Mouse (Mus musculus) Patski (cell line): ENCODE measurements around the gene Gm21988. TPM values are rescaled to one million over a fixed set of nuclear protein-coding genes. Genes with fewer than 3 reads are reported as not detected.

Experiments used
- ATAC-seq: fragments of 100-300 bp; one replicate; pipeline ENCODE4 v1.8.0; 2021
- CTCF ChIA-PET: fragments of 350-600 bp; sonication (Branson Sonifier 250); formaldehyde crosslinking; loops from one replicate; lab custom pipeline; 2022; ENCODE audit warnings: inconsistent platforms; lab: Charles Lee
- POLR2A ChIA-PET: fragments of 350-600 bp; sonication (Branson Sonifier 250); formaldehyde crosslinking; loops from one replicate; lab custom pipeline; 2022; ENCODE audit warnings: antibody characterized with exemption, inconsistent platforms; lab: Charles Lee
- DNase-seq: peaks from one replicate; pipeline ENCODE4 v3.0.0-alpha.2; 2011; ENCODE audit warnings: low read depth, low spot score
- H3K27me3 ChIP-seq: fragments of 371-371 bp; one replicate; pipeline ENCODE4 v1.5.1; 2021
- CTCF ChIP-seq: fragments of 100-300 bp; IDR thresholded peaks from one replicate; pipeline ENCODE4 v1.5.1; 2021
- in situ Hi-C: fragments of 300-500 bp; cut with MboI; formaldehyde crosslinking; loops from 3 replicates; pipeline ENCODE4 v1.11.1; 2018; ENCODE audit warnings: low pct_unique_long_range_greater_than_20kb, mixed read lengths
- polyA plus RNA-seq: library from polyadenylated mRNA; unstranded; gene quantifications from one replicate; pipeline ENCODE4 v1.2.3, GENCODE M21; 2021

Gm21988 gene
- polyA plus RNA-seq: 4.3 TPM

GRCm38 (mm10) chr11:70239541-70240279 is at the start of gene Gm21988, which contains the start of gene Rnasek:
TSS of gene Gm21988 (minus strand) at chr11:70239830.
TSS of gene Rnasek (minus strand) at chr11:70239842.
- ChIA-PET POLR2A (interaction anchor here (1.1 to 2.0 kb wide), 5 partner anchors 7 to 19 kb away, joined by 4 to 8 read pairs (median 5); no protein-coding TSS in a partner anchor), CTCF (interaction anchor here (2.4 kb wide), 1 partner anchor 9 kb away, joined by 12 read pairs; the partner anchor contains the start of gene Bcl6b)
- no peak for TF ChIP-seq CTCF
- peaks cover 10% of the 10 kb centered on the region for H3K27me3 ChIP-seq
- peak; percentile 69 for DNase-seq
- peak; percentile 8 for ATAC-seq
- in situ Hi-C loops: no loop called here

DNA sequence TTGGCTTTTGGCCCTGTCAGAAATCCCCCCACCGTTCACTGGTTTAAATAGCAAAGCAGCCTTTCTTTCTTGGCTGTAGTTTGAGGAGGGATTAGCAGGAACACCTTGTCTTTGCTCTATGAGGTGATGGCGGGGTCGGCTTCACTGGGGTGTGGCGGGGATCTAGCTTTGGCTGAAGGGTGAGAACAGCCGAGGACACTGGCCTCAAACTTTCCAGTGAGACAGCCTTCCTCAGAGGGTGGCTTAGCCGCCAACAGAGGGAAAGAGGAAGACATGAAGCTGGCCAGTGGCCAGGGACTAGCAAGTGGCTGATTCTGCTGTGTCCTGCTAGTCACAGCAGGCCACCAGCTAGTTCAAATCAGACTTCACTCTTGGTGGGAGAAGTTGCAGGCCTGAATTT is 49.6 kb upstream of the Gm21988 start:
- no peak for TF ChIP-seq CTCF
- POLR2A ChIA-PET: interaction anchor here (0.6 to 1.6 kb wide), 2 partner anchors 10 to 48 kb away, joined by 4 read pairs; no protein-coding TSS in a partner anchor
- CTCF ChIA-PET: no interaction called here
- ATAC-seq: no peak
- peak; percentile 60 for DNase-seq
- in situ Hi-C loops: no loop called here
- H3K27me3 ChIP-seq: peaks cover 9% of the 10 kb centered on the region

DNA sequence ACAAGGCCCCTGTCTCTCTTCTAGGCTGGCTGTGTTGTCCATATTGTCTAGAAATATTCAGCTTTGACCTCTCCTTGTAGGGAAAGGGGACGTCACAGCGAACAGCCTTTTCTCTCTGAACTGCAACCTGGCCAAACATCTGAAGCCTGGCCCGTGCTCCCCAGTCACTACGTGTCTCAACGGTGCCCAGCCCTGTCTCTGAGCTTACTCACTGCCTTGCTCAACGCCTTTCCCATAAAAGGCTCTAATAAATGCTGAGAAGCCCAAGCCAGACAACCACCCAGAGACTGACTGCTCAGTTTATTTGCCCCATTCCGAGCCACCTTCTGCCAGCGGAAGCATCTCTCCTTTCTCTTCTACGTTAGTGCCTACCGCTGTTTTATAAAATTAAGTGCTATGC is 48.5 kb upstream of the Gm21988 start:
- in situ Hi-C loops: no loop called here
- ChIA-PET CTCF (no interaction called here), POLR2A (no interaction called here)
- TF ChIP-seq CTCF: no peak
- DNase-seq (no peak), ATAC-seq (no peak)
- H3K27me3 ChIP-seq: peaks cover 4% of the 10 kb centered on the region

GRCm38 (mm10) chr11:70285686-70286085 is 46.1 kb upstream of the Gm21988 start:
- ChIA-PET POLR2A (no interaction called here), CTCF (no interaction called here)

GRCm38 (mm10) chr11:70284757-70285156 is 45.1 kb upstream of the Gm21988 start:
- no peak for ATAC-seq
- peaks cover 11% of the 10 kb centered on the region for H3K27me3 ChIP-seq
- ChIA-PET CTCF (no interaction called here), POLR2A (no interaction called here)
- TF ChIP-seq CTCF: no peak
- DNase-seq: no peak
- in situ Hi-C loops: no loop called here

More at GRCm38 (mm10) chr11:70285686-70286085, 46.1 kb upstream of the Gm21988 start:
- DNase-seq (no peak), ATAC-seq (no peak)
- in situ Hi-C loops: no loop called here
- H3K27me3 ChIP-seq: peaks cover 4% of the 10 kb centered on the region
- TF ChIP-seq CTCF: no peak

- ChIA-PET POLR2A (no interaction called here), CTCF (no interaction called here)
- TF ChIP-seq CTCF: no peak
- in situ Hi-C loops: no loop called here
- peaks cover 14% of the 10 kb centered on the region for H3K27me3 ChIP-seq
- DNase-seq (no peak), ATAC-seq (no peak)
Observed at GRCm38 (mm10) chr11:70283666-70284065, 44.0 kb upstream of the Gm21988 start.

- in situ Hi-C loops: no loop called here
- no peak for TF ChIP-seq CTCF
- H3K27me3 ChIP-seq: peaks cover 34% of the 10 kb centered on the region
- ChIA-PET CTCF (no interaction called here), POLR2A (no interaction called here)
- no peak for ATAC-seq
- no peak for DNase-seq
Observed at GRCm38 (mm10) chr11:70280441-70280840, 40.8 kb upstream of the Gm21988 start.

DNA sequence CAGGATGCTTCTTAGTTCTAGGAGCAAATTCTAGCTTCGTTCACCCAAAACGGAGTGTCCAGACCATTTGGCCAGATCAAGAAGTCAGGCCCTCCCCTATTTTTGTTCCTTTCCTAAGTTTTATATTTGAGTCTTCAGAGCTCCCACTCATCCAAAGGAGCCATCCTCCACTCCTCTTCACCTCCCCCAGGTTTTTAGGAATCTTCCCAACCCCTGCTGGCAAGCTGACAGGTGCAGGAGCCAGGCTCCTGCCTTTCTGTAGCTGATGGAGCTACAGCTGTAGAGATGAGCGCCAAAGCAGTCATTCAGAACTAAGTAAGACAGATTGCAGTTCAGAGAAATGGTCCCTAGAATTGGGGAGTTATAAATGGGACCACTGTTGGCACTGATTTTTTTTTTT is 39.3 kb upstream of the Gm21988 start:
- ATAC-seq: no peak
- in situ Hi-C loops: no loop called here
- POLR2A ChIA-PET: no interaction called here
- TF ChIP-seq CTCF: no peak
- DNase-seq: no peak
- CTCF ChIA-PET: interaction anchor here (0.9 kb wide), 1 partner anchor 9 kb away, joined by 3 read pairs; no protein-coding TSS in a partner anchor
- peaks cover 31% of the 10 kb centered on the region for H3K27me3 ChIP-seq

DNA sequence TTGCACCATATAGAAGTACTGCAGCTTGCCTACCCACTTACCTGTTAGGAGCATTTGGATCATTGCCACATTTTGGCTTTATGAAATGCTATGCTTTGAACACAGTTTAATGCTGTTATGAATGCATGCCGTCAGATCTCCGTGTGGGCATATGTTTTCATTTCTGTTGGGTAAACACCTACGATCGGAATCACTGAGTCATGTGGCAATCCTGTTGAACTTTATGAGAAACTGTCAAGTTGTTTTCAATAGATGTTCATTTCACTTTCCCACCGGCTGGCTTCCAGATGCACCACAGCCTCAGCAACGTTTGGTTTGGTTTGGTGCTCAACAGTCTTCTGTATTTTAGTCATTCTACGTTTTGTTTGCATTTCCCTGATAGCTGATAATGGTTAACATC is 32.0 kb upstream of the Gm21988 start:
- TF ChIP-seq CTCF: no peak
- CTCF ChIA-PET: interaction anchor here (1.2 kb wide), 1 partner anchor 19 kb away, joined by 3 read pairs; no protein-coding TSS in a partner anchor
- ATAC-seq: no peak
- POLR2A ChIA-PET: no interaction called here
- peaks cover 25% of the 10 kb centered on the region for H3K27me3 ChIP-seq
- no peak for DNase-seq
- in situ Hi-C loops: no loop called here

- no peak for DNase-seq
- TF ChIP-seq CTCF: no peak
Observed at GRCm38 (mm10) chr11:70266405-70266804, 26.8 kb upstream of the Gm21988 start.

GRCm38 (mm10) chr11:70265819-70266218 is 26.2 kb upstream of the Gm21988 start:
- in situ Hi-C loops: no loop called here
- H3K27me3 ChIP-seq: peaks cover 38% of the 10 kb centered on the region
- no peak for DNase-seq
- CTCF ChIA-PET: no interaction called here
- no peak for TF ChIP-seq CTCF
- POLR2A ChIA-PET: no interaction called here
- ATAC-seq: no peak

More at GRCm38 (mm10) chr11:70266405-70266804, 26.8 kb upstream of the Gm21988 start:
- POLR2A ChIA-PET: no interaction called here
- peaks cover 39% of the 10 kb centered on the region for H3K27me3 ChIP-seq
- in situ Hi-C loops: no loop called here
- ATAC-seq: no peak
- CTCF ChIA-PET: no interaction called here
